Mouse (Mus musculus): ENCODE data around the gene Gm13283. TPM values are rescaled to one million over a fixed set of nuclear protein-coding genes. Genes with fewer than 3 reads are reported as not detected.
"Not testable (repeated sequence)": the region's sequence is repeated elsewhere in the genome, so short reads cannot be mapped to it uniquely, and the experiment has no call there.

Gene Gm13283
- polyA plus RNA-seq (2012; rRNA removed): 0.04 and 0.10 TPM in 2 replicates

- DNase-seq (ENCODE audit: low spot score): not testable (repeated sequence)
Measured at GRCm38 (mm10) chr4:88759610-88760268, at the start of gene Gm13283. TSS of gene Gm13283 (plus strand) at chr4:88760119.

DNA sequence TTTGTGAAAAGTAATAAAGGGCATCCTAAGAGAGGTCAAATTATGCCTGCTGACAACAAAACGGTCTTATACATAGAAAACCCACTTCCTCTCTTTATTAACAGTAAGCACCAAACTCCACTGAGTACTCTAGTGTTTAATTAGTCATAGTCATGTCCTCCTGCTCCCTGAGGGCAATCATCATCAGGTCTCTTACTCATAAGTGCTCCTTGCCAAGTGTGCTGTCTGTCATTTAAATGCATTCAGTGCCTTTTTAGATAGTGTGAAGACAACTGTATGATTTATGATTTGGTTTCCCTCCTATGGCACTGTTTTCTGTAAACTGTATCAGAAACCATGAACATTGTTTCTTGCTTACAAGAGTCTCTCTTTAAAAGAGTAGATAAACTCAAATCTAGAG is 45.6 kb upstream of the Gm13283 start:
- no peak for DNase-seq (ENCODE audit: low spot score)

- DNase-seq (ENCODE audit: low spot score): no peak
Measured at GRCm38 (mm10) chr4:88715059-88715458, 44.9 kb upstream of the Gm13283 start.

GRCm38 (mm10) chr4:88718715-88719114 is 41.2 kb upstream of the Gm13283 start:
- DNase-seq (ENCODE audit: low spot score): no peak

DNA sequence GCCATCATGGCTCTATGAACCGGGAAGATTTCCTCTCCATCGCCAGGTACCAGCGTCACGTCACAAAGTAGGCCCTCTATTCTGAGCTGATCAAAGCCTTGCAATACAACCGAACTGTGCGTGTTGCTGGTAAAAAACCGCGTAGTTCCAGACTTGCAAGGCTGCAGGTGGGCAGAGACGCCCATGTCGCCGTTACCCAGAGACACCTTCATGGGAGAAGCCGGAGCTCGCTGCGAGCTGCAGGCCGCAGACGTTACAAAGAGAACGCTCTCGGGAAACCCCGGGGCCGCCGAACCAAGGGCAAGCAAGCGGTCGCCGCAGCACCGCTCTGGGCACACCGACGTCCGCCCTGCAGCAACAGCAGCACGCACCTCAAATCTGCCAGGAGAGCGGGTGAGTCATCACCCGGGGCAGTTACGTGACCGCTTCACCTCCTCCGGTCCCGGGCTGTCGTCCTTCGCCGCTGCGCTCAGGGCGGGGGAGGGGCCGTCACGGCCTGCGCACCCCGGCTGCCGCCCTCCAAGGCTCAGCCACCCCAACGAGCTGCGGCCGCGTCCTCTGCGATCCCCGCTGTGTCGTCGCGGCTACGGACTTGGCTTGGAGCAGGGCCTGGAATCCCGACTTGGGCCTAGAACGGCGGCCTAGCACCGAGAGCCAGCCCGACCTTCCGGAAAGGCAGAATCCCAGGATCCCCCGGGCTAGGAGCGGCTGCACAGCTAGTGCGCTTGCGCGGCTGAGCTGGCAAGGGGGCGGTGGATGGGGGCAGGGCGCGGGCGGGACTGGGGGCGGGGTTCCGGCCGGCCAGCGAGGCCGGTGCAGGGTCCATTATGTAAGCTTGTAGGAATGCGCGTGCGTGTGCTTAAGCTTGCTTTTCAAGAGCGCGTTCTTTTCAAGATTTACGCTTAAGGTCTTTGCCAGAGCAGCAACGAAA is 37.9 kb upstream of the Gm13283 start, which contains the start of the genes Gm26566 and Klhl9:
Gene Gm26566, plus strand, starts transcription at position 15 of the 931 bp plus-strand sequence.
Gene Klhl9, minus strand, starts transcription at position 675 of the 931 bp plus-strand sequence.
- peak; percentile 95 for DNase-seq (ENCODE audit: low spot score)

DNA sequence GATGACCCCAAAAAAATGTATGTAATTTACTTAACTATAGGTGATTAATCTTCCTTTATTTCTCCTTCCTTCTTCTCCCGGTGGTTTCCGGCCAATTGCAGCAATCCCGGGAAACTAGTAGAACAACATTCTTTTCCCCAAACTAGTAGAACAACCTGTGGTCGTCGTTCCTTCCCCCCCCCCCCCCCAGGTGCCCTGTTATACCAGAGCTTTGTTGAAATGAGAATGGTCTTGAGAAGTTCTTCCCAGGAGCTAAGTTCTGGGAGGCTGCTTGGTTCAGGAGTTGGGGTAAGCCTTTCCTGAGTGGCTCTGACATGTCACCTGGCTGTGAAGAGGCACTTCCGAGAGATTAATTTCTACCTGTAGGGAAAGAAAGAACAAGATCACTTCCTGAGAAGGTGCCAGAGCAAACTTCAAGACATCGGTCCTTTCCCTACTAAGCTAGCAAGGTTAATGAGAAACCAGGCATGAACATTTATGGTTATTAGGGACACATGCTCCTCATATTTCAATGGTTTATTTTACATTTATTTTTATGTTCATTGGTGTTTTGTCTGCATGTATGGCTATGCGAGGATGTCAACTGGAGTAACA is 36.3 kb upstream of the Gm13283 start:
- no peak for DNase-seq (ENCODE audit: low spot score)

GRCm38 (mm10) chr4:88726727-88727126 is 33.2 kb upstream of the Gm13283 start:
- no peak for DNase-seq (ENCODE audit: low spot score)

- DNase-seq (ENCODE audit: low spot score): no peak
Measured at GRCm38 (mm10) chr4:88727324-88727723, 32.6 kb upstream of the Gm13283 start.

DNA sequence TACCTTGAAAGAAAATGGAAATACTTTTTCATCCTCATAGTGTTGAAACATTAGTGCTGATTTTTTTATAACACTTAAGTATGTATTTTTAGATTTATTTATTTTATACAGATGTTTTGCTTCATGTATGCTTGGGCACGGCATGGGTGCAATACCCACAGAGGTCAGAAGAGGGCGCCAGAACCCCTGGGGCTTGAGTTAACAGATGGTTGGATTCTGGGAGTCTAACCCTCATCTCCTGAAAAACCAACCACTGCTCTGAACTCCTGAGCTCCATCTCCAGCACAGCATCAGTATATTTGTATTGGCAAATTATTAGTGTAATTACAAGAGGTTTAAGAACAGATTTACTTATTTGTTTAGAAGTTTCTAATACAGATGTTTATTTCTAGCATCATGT is 21.4 kb upstream of the Gm13283 start:
- no peak for DNase-seq (ENCODE audit: low spot score)

- DNase-seq (ENCODE audit: low spot score): no peak
Measured at GRCm38 (mm10) chr4:88739036-88739435, 20.9 kb upstream of the Gm13283 start.

GRCm38 (mm10) chr4:88741426-88741825 is 18.5 kb upstream of the Gm13283 start:
- no peak for DNase-seq (ENCODE audit: low spot score)

DNA sequence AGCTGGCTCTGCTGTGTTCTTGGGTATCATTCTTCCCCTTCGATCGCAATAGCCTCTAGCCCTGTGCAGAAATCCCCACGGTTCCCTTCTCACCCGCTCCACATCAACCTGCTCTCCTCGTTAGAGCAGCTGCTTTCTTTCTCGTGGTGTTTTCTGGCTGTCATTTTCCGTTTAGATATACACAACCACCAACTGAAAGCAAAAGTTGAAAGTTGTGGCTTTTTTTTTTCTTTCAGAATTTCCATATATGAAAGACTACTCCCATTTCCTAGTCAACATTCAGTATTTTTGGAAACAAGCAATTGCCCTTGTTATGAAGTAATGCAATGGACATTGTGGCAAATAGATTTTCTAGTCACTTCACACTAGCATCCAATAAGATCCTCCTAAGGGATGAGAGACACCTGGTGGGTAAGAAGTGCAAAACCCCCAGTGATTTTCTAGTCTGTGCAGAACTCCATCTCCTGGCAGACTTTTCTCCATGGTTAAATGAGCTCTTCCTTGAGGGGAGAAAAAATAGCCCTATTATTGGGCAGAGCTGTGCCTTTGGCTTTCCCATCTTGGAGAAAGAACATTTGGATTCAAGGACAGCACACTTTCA is 17.0 kb upstream of the Gm13283 start:
- DNase-seq (ENCODE audit: low spot score): no peak

GRCm38 (mm10) chr4:88744207-88744606 is 15.7 kb upstream of the Gm13283 start:
- no peak for DNase-seq (ENCODE audit: low spot score)

GRCm38 (mm10) chr4:88749926-88750325 is 10.0 kb upstream of the Gm13283 start:
- no peak for DNase-seq (ENCODE audit: low spot score)

GRCm38 (mm10) chr4:88754818-88755340 is 5.0 kb upstream of the Gm13283 start, which contains the start of gene Gm13271:
TSS of gene Gm13271 (plus strand) at chr4:88754868.
- peak; percentile 80 for DNase-seq (ENCODE audit: low spot score)

DNA sequence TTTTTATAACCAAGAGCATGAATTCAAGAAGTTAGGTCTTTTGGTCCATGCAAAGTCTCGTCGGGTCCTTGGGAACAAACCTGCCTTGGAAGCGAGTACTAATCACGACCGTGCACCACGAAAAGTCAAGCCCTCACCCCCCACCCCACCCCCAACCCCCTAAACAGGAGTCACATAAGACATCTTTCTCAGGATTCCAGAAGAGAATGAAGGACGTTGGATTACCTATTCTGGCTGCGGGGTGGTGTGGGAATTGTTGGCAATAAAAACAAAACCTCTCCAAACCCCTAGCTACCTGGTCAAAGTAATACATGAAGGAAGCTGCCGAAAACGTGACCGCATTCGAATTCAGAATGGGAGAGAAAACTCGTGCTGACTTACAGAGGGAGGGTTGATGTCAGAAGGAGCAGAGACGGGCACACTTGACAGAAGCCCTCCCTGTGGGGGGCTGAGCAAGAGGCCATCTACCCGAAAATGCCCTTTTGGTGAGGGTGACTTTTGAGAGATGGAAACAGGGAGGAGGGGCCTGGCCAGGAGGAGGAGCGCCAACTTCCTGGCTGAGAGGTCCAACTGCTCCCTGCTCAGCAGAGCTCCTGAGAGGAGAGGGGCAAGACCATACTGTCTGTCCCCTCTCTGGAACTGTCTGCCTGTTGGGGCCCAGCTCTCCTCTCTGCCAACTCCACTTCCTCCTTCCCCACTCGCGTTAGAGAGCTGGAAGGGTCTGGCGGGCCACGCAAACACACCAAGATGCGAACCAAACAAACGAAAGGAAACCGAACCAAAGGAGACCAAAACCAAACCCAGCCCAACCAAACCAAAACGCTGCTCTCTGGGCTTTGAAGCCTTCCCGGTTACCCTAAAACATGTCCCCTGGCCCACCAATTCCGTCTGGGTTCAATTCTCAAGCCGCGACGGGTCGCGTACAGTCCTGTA is 3.1 kb upstream of the Gm13283 start:
- DNase-seq (ENCODE audit: low spot score): not testable (repeated sequence)

GRCm38 (mm10) chr4:88757628-88758031 is 2.3 kb upstream of the Gm13283 start:
- peak; percentile 99 for DNase-seq (ENCODE audit: low spot score)

GRCm38 (mm10) chr4:88758751-88759150 is 1.2 kb upstream of the Gm13283 start:
- DNase-seq (ENCODE audit: low spot score): not testable (repeated sequence)

DNA sequence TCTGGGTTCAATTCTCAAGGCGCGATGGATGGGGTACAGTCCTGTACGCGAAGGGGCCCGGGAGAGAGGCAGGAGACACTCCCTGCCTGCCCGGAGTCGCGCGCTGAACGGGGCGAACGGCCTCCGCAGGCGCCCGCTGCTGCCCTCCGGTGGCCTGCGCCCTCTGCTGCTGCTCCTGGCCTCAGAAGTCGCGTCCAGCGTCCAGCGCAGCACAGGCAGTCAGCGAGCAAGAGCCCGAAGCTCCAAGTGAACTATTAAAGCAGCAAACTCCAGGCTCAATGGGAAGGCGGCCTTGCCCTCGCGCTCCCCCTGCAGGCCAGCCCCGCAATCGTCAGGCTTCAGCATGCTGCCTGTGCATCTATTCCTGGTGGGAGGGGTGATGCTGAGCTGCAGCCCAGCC is 512 bp downstream of the Gm13283 start:
- DNase-seq (ENCODE audit: low spot score): peak; percentile 47

DNA sequence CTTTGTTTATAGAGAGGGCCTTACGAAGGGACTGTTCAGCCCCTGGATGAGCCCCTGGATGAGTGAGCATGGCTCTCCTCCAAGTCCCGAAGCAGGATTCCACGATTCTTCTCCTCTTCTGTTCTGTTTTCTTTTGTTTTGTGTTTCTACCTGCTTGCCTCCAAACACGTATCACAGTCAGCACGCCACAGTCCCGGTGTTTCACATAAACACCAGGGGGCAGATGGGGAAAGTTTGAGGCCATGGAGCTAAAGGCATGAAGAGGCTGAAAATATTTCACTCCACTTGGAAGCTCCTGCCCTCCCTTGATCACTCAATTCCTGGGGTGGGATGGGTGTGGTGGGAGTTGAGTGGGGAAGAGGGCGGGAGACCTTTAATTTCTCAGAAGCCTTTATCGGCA is 1.9 kb downstream of the Gm13283 start:
- DNase-seq (ENCODE audit: low spot score): peak; percentile 83
